Mouse (Mus musculus) embryonic facial prominence, embryonic 10.5 days (tissue): ENCODE measurements around the gene Ltbp2. TPM values are rescaled to one million over a fixed set of nuclear protein-coding genes. Genes with fewer than 3 reads are reported as not detected.
A peak's percentile ranks its signal among the peaks of the same experiment; 100 is the strongest.

ENCODE experiments used
- DNase-seq: peaks from one replicate; pipeline ENCODE4 v3.0.0-alpha.2; 2017; ENCODE audit warnings: low spot score
- H3K27ac ChIP-seq: fragments of 300-500 bp; sonication (generic); replicated peaks from 2 replicates; pipeline ENCODE4 v1.5.1; 2016; ENCODE audit warnings: mild to moderate bottlenecking
- H3K27me3 ChIP-seq: fragments of 300-500 bp; sonication (generic); replicated peaks from 2 replicates; pipeline ENCODE4 v1.6.1; 2016; ENCODE audit warnings: low read depth, mild to moderate bottlenecking; ENCODE audit not compliant: poor library complexity, severe bottlenecking
- H3K36me3 ChIP-seq: fragments of 300-500 bp; sonication (generic); replicated peaks from 2 replicates; pipeline ENCODE4 v1.6.1; 2016; ENCODE audit warnings: mild to moderate bottlenecking, moderate library complexity
- H3K4me1 ChIP-seq: fragments of 300-500 bp; sonication (generic); 2 replicates; pipeline ENCODE4 v1.6.1; 2016
- H3K4me3 ChIP-seq: fragments of 300-500 bp; sonication (generic); 2 replicates; pipeline ENCODE4 v1.5.1; 2016; ENCODE audit warnings: mild to moderate bottlenecking, moderate library complexity
- H3K9me3 ChIP-seq: fragments of 300-500 bp; sonication (generic); 2 replicates; pipeline ENCODE4 v1.6.1; 2016; ENCODE audit warnings: mild to moderate bottlenecking
- WGBS: fragments of 180-500 bp; shearing (Covaris S2); methylation state at CpG from one replicate; pipeline ENCODE4 v1.1.7; 2016; 5-methylcytosine and 5-hydroxymethylcytosine counted together
- polyA plus RNA-seq: library from polyadenylated mRNA; unstranded; fragments of >200 nt; fragmentation: Nextera tagmentation; extraction: Ambion mirVana; gene quantifications from 2 replicates; pipeline ENCODE4 v1.2.1, GENCODE M21; 2016

Gene Ltbp2
- polyA plus RNA-seq, 1 experiment from 2014 or later = 0.12 TPM

DNA sequence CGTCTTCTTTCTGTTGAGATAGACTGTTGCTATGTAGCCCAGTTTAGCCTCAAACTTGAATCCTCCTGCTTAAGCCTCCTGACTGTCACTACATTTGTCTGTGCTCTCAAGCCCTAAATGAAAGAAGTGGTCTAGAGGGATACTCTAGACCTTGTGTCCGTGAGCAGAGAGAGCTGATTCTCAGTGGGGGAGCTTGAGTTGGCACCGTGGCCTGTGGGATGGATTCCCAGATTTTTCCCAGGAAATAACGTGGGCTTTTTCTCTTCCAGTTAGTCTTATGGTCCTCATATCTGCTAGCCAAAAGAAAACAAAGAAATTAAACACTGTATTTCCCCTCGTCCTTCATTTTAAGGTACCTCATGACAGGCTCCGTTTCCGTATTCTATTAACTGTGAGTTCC lies 24.0 kb upstream of the Ltbp2 start:
- 82% methylated on average over 7 of the region's 7 CpGs for WGBS

GRCm38 (mm10) chr12:84897322-84897721 lies 21.0 kb upstream of the Ltbp2 start:
- no peak for DNase-seq
- H3K4me1 ChIP-seq = peaks cover 15% of the 10 kb centered on the region
- no peaks in the 10 kb centered on the region for H3K27me3 ChIP-seq
- no peak overlapping the region for H3K27ac ChIP-seq
- H3K9me3 ChIP-seq = no peaks in the 10 kb centered on the region
- WGBS = 81% methylated on average over 5 of the region's 5 CpGs
- H3K36me3 ChIP-seq = no peaks in the 10 kb centered on the region
- H3K4me3 ChIP-seq = no peak overlapping the region

More for the DNA sequence above, 24.0 kb upstream of the Ltbp2 start:
- Histone ChIP-seq H3K9me3 (no peaks in the 10 kb centered on the region), H3K27ac (no peak overlapping the region), H3K36me3 (no peaks in the 10 kb centered on the region), H3K27me3 (no peaks in the 10 kb centered on the region), H3K4me3 (no peak overlapping the region), H3K4me1 (peaks cover 8% of the 10 kb centered on the region)
- DNase-seq = no peak

- H3K27me3 ChIP-seq = no peaks in the 10 kb centered on the region
- H3K27ac ChIP-seq = no peak overlapping the region
- WGBS = 84% methylated on average over 6 of the region's 6 CpGs
Measured at GRCm38 (mm10) chr12:84896235-84896634, 19.9 kb upstream of the Ltbp2 start.

GRCm38 (mm10) chr12:84893648-84894628 lies 17.6 kb upstream of the Ltbp2 start:
- Histone ChIP-seq H3K4me3 (no peak overlapping the region), H3K4me1 (peaks cover 15% of the 10 kb centered on the region), H3K27me3 (no peaks in the 10 kb centered on the region), H3K9me3 (no peaks in the 10 kb centered on the region), H3K27ac (no peak overlapping the region), H3K36me3 (no peaks in the 10 kb centered on the region)
- 68% methylated on average over 9 of the region's 9 CpGs for WGBS
- DNase-seq = no peak

More at GRCm38 (mm10) chr12:84896235-84896634, 19.9 kb upstream of the Ltbp2 start:
- DNase-seq = no peak
- no peak overlapping the region for H3K4me3 ChIP-seq
- peaks cover 15% of the 10 kb centered on the region for H3K4me1 ChIP-seq
- H3K36me3 ChIP-seq = no peaks in the 10 kb centered on the region
- no peaks in the 10 kb centered on the region for H3K9me3 ChIP-seq

DNA sequence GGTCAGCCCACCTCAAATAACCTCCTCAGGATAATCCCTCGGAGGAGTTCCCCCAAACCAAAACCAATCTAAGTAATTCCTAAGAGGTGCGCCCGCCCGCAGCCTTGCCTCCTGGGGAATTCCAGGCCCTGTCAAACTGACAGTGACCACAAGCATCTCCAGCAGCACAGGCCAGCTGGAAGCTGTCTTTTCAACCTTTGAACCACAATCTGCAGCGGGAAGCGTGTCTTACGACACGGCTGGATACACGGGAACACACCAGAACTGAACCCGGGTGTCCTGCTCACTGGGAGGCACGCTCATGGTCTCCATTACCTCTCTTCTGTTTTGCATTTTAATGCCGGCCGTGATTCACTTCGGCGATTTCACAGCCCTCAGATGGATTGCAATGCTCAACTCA lies 14.0 kb upstream of the Ltbp2 start:
- WGBS = 79% methylated on average over 15 of the region's 15 CpGs
- H3K4me1 ChIP-seq = 0 out of 2 replicates have a peak, but pooled peaks cover 12% of the 10 kb centered on the region
- no peak for DNase-seq

GRCm38 (mm10) chr12:84885107-84885876 lies 9.0 kb upstream of the Ltbp2 start:
- WGBS = 74% methylated on average over 11 of the region's 11 CpGs
- 0 out of 2 replicates have a peak, but pooled peaks cover 5% of the 10 kb centered on the region for H3K4me1 ChIP-seq
- H3K9me3 ChIP-seq = no peaks in the 10 kb centered on the region
- no peaks in the 10 kb centered on the region for H3K36me3 ChIP-seq
- H3K27ac ChIP-seq = no peak overlapping the region
- no peak overlapping the region for H3K4me3 ChIP-seq
- DNase-seq = no peak
- peaks cover 12% of the 10 kb centered on the region; the same call in 1 of the 2 replicates for H3K27me3 ChIP-seq

More for the DNA sequence above, 14.0 kb upstream of the Ltbp2 start:
- Histone ChIP-seq H3K27ac (no peak overlapping the region), H3K27me3 (no peaks in the 10 kb centered on the region), H3K9me3 (no peaks in the 10 kb centered on the region), H3K36me3 (no peaks in the 10 kb centered on the region), H3K4me3 (no peak overlapping the region)

DNA sequence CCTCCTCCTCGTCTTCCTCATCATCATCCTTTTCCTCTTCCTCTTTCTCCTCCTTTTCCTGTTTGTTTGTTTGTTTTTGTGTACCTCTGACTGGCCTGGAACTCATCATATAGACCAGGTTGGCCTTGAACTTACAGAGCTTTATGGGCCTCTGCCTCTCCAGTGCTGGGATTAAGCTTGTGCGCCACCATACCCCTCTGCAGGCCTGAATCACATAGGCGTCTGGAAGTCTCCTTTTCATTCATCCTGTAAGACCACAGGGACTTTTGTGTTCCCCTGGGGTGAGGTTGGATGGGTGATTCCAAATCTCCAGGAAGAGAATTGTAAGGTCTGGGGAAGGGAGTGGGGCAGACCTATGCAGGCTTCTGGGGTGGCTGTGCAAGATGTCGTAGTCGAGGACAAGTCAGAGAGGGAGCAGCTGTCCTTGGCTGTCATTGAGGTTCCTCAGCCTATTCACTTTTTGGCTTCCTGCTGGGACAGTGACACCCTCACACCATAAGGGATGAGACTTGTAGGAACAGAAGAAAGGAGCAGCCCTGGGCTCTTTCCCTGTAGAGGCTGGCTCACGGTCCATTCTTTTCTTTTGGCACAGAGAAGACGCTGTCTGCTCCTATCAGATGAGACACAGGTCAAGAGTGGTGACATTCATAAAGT lies 8.2 kb upstream of the Ltbp2 start:
- Histone ChIP-seq H3K36me3 (no peaks in the 10 kb centered on the region), H3K9me3 (no peaks in the 10 kb centered on the region), H3K27me3 (peaks cover 14% of the 10 kb centered on the region; the same call in 1 of the 2 replicates), H3K4me1 (0 out of 2 replicates have a peak, but pooled peaks cover 5% of the 10 kb centered on the region), H3K4me3 (no peak overlapping the region), H3K27ac (no peak overlapping the region)
- 88% methylated on average over 7 of the region's 7 CpGs for WGBS
- no peak for DNase-seq

GRCm38 (mm10) chr12:84882796-84883195 lies 6.5 kb upstream of the Ltbp2 start:
- H3K4me1 ChIP-seq = 0 out of 2 replicates have a peak, but pooled peaks cover 5% of the 10 kb centered on the region
- no peak for DNase-seq
- H3K4me3 ChIP-seq = no peak overlapping the region
- no peak overlapping the region for H3K27ac ChIP-seq
- H3K27me3 ChIP-seq = peaks cover 28% of the 10 kb centered on the region
- WGBS = 85% methylated on average over 4 of the region's 4 CpGs
- H3K36me3 ChIP-seq = no peaks in the 10 kb centered on the region
- H3K9me3 ChIP-seq = no peaks in the 10 kb centered on the region

DNA sequence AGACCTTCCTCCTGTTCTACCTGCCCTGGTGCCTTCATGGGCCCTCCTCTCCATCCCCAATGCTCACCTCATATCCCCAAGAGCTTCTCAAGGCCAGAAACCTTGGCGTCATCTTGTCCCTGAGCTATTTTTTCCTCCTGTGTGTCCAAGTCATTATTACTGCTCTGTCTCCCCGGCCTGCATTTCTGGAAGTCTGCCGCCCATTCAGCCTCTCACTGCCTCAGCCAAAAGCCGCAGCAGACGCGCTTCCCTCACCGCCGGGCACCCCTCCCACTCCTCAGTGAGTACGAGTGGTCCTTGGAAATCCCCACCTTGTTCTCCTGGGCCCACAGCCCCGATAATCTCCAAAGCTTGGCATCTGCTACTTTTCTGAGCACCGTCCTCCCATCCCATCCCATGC lies 3.8 kb upstream of the Ltbp2 start:
- DNase-seq = no peak
- no peaks in the 10 kb centered on the region for H3K36me3 ChIP-seq
- no peak overlapping the region for H3K27ac ChIP-seq
- H3K4me1 ChIP-seq = peaks cover 18% of the 10 kb centered on the region
- no peaks in the 10 kb centered on the region for H3K9me3 ChIP-seq
- H3K27me3 ChIP-seq = peaks cover 55% of the 10 kb centered on the region
- WGBS = 62% methylated on average over 11 of the region's 11 CpGs
- H3K4me3 ChIP-seq = no peak overlapping the region

GRCm38 (mm10) chr12:84875761-84876480 lies 411 bp downstream of the Ltbp2 start:
- Histone ChIP-seq H3K27me3 (peaks cover 69% of the 10 kb centered on the region), H3K36me3 (no peaks in the 10 kb centered on the region), H3K4me3 (peak overlapping the region; percentile 49), H3K27ac (no peak overlapping the region), H3K9me3 (no peaks in the 10 kb centered on the region), H3K4me1 (peaks cover 18% of the 10 kb centered on the region)
- 2% methylated on average over 59 of the region's 59 CpGs for WGBS
- DNase-seq = peak; percentile 49

- 2% methylated on average over 3 of the region's 3 CpGs for WGBS
- no peak for DNase-seq
- Histone ChIP-seq H3K4me3 (no peak overlapping the region), H3K9me3 (no peaks in the 10 kb centered on the region), H3K4me1 (peaks cover 18% of the 10 kb centered on the region), H3K27me3 (peaks cover 58% of the 10 kb centered on the region), H3K27ac (no peak overlapping the region), H3K36me3 (no peaks in the 10 kb centered on the region)
Measured at GRCm38 (mm10) chr12:84873434-84873833, 2.9 kb downstream of the Ltbp2 start.
